Mouse (Mus musculus) liver, embryonic 14.5 days (tissue): ENCODE data around the gene Sufu.

Source experiments
- CTCF ChIP-seq: IDR thresholded peaks from 2 replicates; pipeline ENCODE4 v1.5.1; 2016; ENCODE audit warnings: antibody characterized with exemption, low read depth, control low read depth
- EP300 ChIP-seq: IDR thresholded peaks from 2 replicates; pipeline ENCODE4 v1.6.1; 2016; ENCODE audit warnings: antibody characterized with exemption, low read depth

DNA sequence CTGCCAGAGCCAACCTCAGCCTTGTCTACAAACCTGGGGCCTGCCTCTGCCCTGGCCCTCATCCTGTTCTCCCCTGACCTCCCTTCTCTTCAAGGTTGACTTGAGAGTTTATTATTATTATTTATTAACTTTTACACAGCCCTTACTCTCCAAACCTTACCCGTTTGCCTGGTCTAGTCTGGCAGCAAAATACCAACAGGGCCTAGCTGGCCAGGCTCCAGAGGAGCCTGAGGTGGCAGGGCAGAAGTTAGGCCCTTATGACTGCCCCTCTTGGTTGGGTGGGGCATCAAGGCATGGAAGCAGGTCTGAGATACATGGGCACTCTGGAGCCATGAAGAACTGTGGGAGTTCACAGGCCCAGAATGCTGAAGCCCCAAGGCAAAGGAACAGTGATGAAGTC lies 111.1 kb downstream of the Sufu start:
- TF ChIP-seq CTCF = no peak
- TF ChIP-seq EP300 = no peak
